Mouse (Mus musculus) right cerebral cortex, postnatal 10 days (tissue): ENCODE results near the gene Tyms.

ENCODE experiments used
- DNase-seq, 2 experiments: peaks; one replicate each; pipeline ENCODE4 v3.0.0; 2021; ENCODE audit warnings: low spot score in 2 of 2

Tyms gene

GRCm38 (mm10) chr5:30072825-30073821 lies at the start of gene Tyms:
Gene Tyms (minus strand): TSS chr5:30073617.
- DNase-seq, result peak; percentile 85 to 86

- DNase-seq, result no peak
Measured at GRCm38 (mm10) chr5:30122481-30122880, 49.1 kb upstream of the Tyms start.

GRCm38 (mm10) chr5:30120106-30120505 lies 46.7 kb upstream of the Tyms start:
- DNase-seq, result peak in 1 of 2 experiments; percentile 12

DNA sequence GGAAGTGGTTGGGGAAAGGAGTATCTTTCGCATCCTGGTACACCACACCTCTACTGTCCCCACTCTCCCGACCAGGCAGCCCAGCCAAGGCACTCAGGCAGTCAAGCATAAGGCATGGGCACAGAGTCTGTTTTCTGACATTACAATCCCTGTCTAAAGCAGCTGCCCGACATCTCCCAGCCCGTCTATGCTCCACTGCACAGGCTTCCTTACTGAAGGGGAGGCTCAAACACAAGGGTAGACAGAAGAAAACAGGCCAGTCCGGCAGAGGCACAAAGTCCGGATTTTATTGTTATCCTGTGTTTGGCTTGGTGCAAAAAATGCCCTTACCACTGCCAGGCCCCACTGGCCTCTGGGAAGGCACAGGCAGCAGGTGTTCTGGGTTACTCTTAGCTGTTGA lies 45.7 kb upstream of the Tyms start:
- peak in 1 of 2 experiments; percentile 17 for DNase-seq

DNA sequence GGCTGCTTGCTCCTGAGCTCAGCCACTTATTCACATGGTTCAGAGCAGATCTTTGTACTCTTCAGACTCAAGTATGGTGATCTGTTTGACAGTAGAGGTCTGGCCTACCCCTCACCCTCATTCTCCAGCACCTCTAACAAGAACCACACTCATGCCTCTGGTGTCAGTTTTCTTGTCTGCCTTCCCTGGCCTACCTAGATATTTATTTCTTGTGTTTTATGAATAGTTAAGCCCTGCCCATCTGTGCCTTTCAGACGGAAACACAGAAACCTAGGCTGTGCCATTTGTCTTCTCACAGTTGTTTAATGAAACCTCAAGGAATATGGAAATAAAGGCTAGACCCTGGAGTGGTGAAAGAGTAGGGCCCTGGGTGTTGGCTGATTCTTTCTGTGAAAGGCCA lies 44.6 kb upstream of the Tyms start:
- DNase-seq, result no peak

- DNase-seq, result no peak
Measured at GRCm38 (mm10) chr5:30115718-30116117, 42.3 kb upstream of the Tyms start.

- no peak for DNase-seq
Measured at GRCm38 (mm10) chr5:30114761-30115140, 41.3 kb upstream of the Tyms start.

- DNase-seq, result peak; percentile 85 to 88
Measured at GRCm38 (mm10) chr5:30113881-30114760, 40.7 kb upstream of the Tyms start.

- DNase-seq, result peak in 1 of 2 experiments; percentile 29
Measured at GRCm38 (mm10) chr5:30112533-30113068, 39.2 kb upstream of the Tyms start.

GRCm38 (mm10) chr5:30111771-30112170 lies 38.4 kb upstream of the Tyms start:
- DNase-seq, result peak; percentile 18 to 19

DNA sequence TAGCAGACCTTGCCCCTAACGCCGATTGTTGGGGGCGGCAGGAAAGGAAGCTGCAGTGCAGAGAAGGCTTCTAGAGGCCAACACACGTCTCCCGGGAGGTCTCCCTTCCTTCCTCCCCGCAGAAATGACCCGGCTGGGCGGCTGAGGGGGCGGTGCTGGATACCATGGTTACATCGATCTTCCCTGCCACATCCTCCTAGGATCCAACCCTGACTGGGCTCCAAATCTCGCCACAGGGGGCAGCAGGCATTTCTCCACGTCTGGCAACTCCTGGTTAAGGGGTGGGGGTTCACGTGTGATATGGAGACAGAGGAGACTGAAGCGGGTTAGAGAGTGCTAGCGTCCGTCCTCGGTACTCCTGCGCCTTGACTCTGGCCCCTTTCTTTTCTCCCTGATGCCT lies 37.7 kb upstream of the Tyms start:
- DNase-seq, result peak; percentile 79 to 84

GRCm38 (mm10) chr5:30110371-30111060 lies 37.1 kb upstream of the Tyms start:
- peak; percentile 36 for DNase-seq

GRCm38 (mm10) chr5:30109899-30110298 lies 36.5 kb upstream of the Tyms start:
- DNase-seq, result peak in 1 of 2 experiments; percentile 16

DNA sequence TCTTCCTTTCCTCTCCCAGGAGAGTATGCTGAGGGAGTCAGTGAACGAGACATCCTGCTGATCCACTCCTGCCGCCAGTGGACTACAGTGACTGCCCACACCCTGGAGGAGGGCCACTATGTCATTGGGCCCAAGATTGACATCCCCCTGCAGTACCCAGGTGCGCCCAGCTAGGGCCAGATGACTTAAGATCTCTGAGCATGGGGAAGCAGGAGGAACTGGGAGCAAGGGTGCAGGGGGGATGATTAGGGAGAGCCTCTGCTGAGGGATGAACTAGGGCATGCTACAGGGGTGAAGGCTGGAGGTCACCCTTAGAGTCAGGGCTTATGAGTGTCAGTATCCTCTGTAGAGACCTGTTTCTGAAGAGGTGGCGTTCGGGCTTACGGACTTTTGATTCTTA lies 34.8 kb upstream of the Tyms start:
- DNase-seq, result peak; percentile 18 to 20

GRCm38 (mm10) chr5:30107611-30108041 lies 34.2 kb upstream of the Tyms start:
- peak; percentile 50 to 61 for DNase-seq

- DNase-seq, result peak; percentile 42 to 45
Measured at GRCm38 (mm10) chr5:30107186-30107585, 33.8 kb upstream of the Tyms start.

GRCm38 (mm10) chr5:30106756-30107155 lies 33.3 kb upstream of the Tyms start:
- peak; percentile 19 for DNase-seq

DNA sequence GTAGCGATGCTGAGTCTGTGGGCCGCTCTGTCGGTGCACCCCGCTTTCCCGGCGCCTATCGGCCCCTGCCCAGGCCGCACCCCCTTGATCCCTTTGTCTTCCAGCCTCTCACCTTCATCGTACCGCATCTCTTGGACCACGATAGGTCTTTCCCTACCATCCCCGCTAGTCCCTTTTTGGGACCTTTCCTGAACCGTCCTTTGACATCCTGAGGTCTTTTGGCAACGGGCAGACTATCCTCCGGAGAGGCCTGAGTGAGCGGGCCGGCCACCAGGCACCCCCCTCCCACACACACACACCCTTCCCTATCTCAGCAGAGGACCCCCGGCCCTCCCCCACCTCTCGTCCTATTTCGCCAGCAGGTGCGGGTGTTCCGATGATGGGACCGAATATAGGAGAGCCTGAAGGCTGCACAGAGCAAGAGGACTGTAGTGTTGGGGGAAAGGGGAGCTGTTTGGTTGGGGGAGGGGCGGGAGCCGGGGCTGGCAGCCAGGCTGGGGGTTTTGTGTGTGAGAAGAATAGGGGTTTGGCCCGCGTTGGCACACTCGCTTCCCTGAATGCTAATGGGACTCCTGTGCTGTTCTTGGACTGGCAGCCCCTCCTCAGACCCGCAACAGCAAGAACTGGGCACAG lies 32.4 kb upstream of the Tyms start, which contains the start of gene 3110082J24Rik:
Gene 3110082J24Rik (minus strand): TSS at position 419 of the 633 bp plus-strand sequence.
- peak; percentile 81 to 82 for DNase-seq

DNA sequence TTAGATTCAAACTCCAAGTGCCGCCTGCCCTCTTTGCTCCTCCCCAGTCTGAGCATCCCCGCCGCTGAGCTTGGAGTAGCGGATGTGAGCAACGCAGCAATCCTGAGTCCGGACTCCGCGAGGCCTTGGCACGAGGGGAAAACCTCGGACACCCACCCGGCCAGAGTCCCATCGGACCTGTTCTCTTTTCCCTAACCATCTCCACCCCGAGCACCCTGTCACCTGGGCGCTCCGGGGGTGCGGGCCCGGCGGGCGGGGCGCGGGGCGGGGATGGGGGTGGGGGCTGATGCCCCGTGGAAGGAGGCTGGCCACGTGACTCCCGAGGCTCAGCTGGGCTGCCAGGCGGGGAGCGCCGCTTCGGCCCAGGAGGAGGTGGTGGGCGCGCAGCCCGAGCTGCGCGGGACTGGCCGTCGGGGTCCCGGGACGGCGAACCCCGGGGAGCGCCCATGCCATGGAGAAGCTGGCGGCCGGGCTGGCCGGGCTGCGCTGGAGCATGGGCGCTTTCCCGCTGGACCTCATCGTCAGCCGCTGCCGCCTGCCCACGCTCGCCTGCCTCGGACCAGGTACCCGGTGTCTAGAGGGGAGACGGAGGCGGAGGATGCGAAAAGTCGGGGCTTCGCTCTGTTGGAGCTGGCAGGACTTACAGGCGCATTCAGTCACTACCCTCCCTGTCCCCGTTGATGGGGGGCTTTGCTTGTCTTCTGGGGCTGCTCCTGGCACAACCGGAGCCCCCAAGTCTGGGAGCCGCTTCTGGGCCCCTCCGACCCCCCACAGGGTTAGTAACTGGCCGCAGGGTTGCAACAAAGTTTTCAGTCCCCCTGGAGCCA lies 31.6 kb upstream of the Tyms start, which contains the start of gene Garem2:
Gene Garem2 (plus strand): TSS at position 321 of the 827 bp plus-strand sequence.
- peak; percentile 43 to 57 for DNase-seq

- DNase-seq, result peak; percentile 52 to 79
Measured at GRCm38 (mm10) chr5:30104339-30104738, 30.9 kb upstream of the Tyms start.
